Mouse (Mus musculus) midbrain, embryonic 14.5 days (tissue): ENCODE measurements around the gene Tprg. TPM values are rescaled to one million over a fixed set of nuclear protein-coding genes. Genes with fewer than 3 reads are reported as not detected.

Source experiments
- ATAC-seq: fragments of 200-750 bp; cut with Nextera tagmentation; 2 replicates; pipeline ENCODE4 v1.8.0; 2017; ENCODE audit warnings: moderate number of reproducible peaks, moderate library complexity; ENCODE audit not compliant: low FRiP score, low TSS enrichment
- DNase-seq: peaks from one replicate; pipeline ENCODE4 v3.0.0-alpha.2; 2015
- H3K27ac ChIP-seq: fragments of 300-500 bp; sonication (generic); replicated peaks from 2 replicates; pipeline ENCODE4 v1.5.1; 2014; ENCODE audit warnings: mild to moderate bottlenecking, low read depth, low read length, moderate library complexity
- H3K27me3 ChIP-seq: fragments of 300-500 bp; sonication (generic); 2 replicates; pipeline ENCODE4 v1.6.1; 2014; ENCODE audit warnings: low read length, control low read depth, mixed read lengths; ENCODE audit not compliant: control insufficient read depth, insufficient read depth
- H3K36me3 ChIP-seq: fragments of 300-500 bp; sonication (generic); 2 replicates; pipeline ENCODE4 v1.6.1; 2014; ENCODE audit warnings: low read length, control low read depth; ENCODE audit not compliant: control insufficient read depth, insufficient read depth
- H3K4me1 ChIP-seq: fragments of 300-500 bp; sonication (generic); 2 replicates; pipeline ENCODE4 v1.6.1; 2014; ENCODE audit warnings: mild to moderate bottlenecking, antibody characterized with exemption, low read length, control low read depth; ENCODE audit not compliant: control insufficient read depth, insufficient read depth
- H3K4me2 ChIP-seq: fragments of 300-500 bp; sonication (generic); 2 replicates; pipeline ENCODE4 v1.6.1; 2014; ENCODE audit warnings: mild to moderate bottlenecking, low read length, moderate library complexity
- H3K4me3 ChIP-seq: fragments of 300-500 bp; sonication (generic); replicated peaks from 2 replicates; pipeline ENCODE4 v1.5.1; 2014; ENCODE audit warnings: low read depth, low read length
- H3K9ac ChIP-seq: fragments of 300-500 bp; sonication (generic); replicated peaks from 2 replicates; pipeline ENCODE4 v1.6.1; 2014; ENCODE audit warnings: mild to moderate bottlenecking, low read length, moderate library complexity
- H3K9me3 ChIP-seq: fragments of 300-500 bp; sonication (generic); 2 replicates; pipeline ENCODE4 v1.6.1; 2016; ENCODE audit warnings: low read length, control low read depth, mixed read lengths; ENCODE audit not compliant: control insufficient read depth
- WGBS: fragments of 180-500 bp; shearing (Covaris S2); extraction: QIAGEN DNeasy Blood & Tissue Kit; methylation state at CpG from one replicate; pipeline ENCODE4 v1.1.7; 2014; 5-methylcytosine and 5-hydroxymethylcytosine counted together
- polyA plus RNA-seq: library from polyadenylated mRNA; unstranded; fragments of >200 nt; fragmentation: Nextera tagmentation; extraction: Ambion mirVana; gene quantifications from 2 replicates; pipeline ENCODE4 v1.2.1, GENCODE M21; 2014

Tprg gene
- polyA plus RNA-seq, 1 experiment from 2014 or later: not detected

DNA sequence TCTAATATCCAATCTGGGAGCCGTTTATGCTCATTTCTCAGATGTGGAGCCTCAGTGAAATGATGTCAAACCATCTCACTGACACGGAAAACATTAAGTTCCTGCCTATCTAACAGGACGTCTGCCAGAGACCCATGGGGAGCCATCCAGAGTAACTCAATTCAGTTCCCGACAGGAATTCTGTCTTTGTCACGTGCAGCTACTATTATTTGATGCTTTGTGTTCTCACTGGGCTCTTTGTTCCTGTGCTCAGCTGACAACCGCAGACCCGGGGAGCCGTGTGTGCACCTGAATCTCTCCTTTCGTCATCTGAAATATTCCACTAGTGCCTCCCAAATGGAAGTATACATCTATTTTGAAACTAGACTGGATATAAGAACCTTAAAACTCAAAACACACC lies 138.3 kb downstream of the Tprg start:
- H3K27ac ChIP-seq: no peak overlapping the region
- no peak overlapping the region for H3K4me2 ChIP-seq
- 0 out of 2 replicates have a peak, but pooled peaks cover 3% of the 10 kb centered on the region for H3K4me1 ChIP-seq
- DNase-seq: peak; percentile 27
- H3K36me3 ChIP-seq: no peaks in the 10 kb centered on the region
- no peaks in the 10 kb centered on the region for H3K9me3 ChIP-seq
- no peak for ATAC-seq
- WGBS: 30% methylated on average over 9 of the region's 9 CpGs
- H3K4me3 ChIP-seq: no peak overlapping the region
- H3K9ac ChIP-seq: no peak overlapping the region
- H3K27me3 ChIP-seq: no peaks in the 10 kb centered on the region

DNA sequence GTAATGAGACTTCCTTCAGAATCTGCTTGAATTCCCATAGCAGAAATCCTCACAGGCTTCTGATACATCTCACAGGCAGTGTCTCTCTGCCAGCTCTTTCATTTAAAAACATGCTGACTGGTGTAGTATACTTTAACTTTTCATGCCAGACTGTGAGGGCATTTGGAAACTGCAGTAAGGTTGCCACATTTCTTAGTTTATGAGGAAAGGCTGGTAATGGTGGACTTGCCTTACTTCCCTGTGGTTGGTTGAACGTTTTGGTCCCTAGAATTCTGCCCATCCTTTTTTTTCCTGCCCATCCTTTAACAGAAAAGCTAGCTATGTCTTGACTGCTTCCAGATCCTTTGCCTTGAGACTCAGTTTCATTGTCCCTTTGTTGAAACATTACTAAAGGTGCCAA lies 138.8 kb downstream of the Tprg start:
- Histone ChIP-seq H3K9me3 (no peaks in the 10 kb centered on the region), H3K27me3 (no peaks in the 10 kb centered on the region), H3K9ac (no peak overlapping the region), H3K4me3 (no peak overlapping the region), H3K4me1 (0 out of 2 replicates have a peak, but pooled peaks cover 3% of the 10 kb centered on the region), H3K36me3 (no peaks in the 10 kb centered on the region), H3K27ac (no peak overlapping the region), H3K4me2 (no peak overlapping the region)
- ATAC-seq: no peak
- DNase-seq: peak; percentile 7
- 53% methylated on average over 1 of the region's 1 CpGs for WGBS

DNA sequence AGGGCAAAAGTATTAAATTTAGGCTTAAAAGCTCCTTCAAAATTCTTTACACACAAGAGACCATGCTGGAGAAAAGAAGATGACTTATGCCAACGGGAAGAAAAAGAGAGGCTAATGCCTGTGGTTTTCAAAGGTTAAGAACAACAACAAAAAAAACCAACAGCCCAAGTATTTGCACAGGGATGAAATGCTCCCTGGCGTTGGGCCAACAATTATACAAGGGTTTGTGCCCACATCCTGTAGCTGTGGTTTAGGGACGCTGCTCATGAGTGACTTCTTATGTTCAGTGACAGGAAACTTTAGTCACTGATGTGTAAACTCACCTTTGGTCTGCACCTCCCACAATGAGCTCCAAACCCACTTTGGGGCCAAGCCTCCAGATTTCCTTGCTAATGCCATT lies 139.6 kb downstream of the Tprg start:
- Histone ChIP-seq H3K9me3 (no peaks in the 10 kb centered on the region), H3K27ac (no peak overlapping the region), H3K27me3 (no peaks in the 10 kb centered on the region), H3K4me3 (no peak overlapping the region), H3K4me1 (0 out of 2 replicates have a peak, but pooled peaks cover 3% of the 10 kb centered on the region), H3K9ac (no peak overlapping the region), H3K4me2 (no peak overlapping the region), H3K36me3 (no peaks in the 10 kb centered on the region)
- DNase-seq: peak; percentile 32
- ATAC-seq: no peak
- 54% methylated on average over 3 of the region's 3 CpGs for WGBS

- 80% methylated on average over 2 of the region's 2 CpGs for WGBS
- DNase-seq (no peak), ATAC-seq (no peak)
- H3K27ac ChIP-seq: no peak overlapping the region
- no peaks in the 10 kb centered on the region for H3K9me3 ChIP-seq
- H3K4me1 ChIP-seq: no peaks in the 10 kb centered on the region
- H3K4me2 ChIP-seq: no peak overlapping the region
- H3K27me3 ChIP-seq: no peaks in the 10 kb centered on the region
- no peak overlapping the region for H3K9ac ChIP-seq
- H3K4me3 ChIP-seq: no peak overlapping the region
- no peaks in the 10 kb centered on the region for H3K36me3 ChIP-seq
These were observed 153.4 kb downstream of the Tprg start for GRCm38 (mm10) chr16:25440039-25440438.

GRCm38 (mm10) chr16:25445580-25445979 lies 159.0 kb downstream of the Tprg start:
- Histone ChIP-seq H3K27me3 (no peaks in the 10 kb centered on the region), H3K9me3 (no peaks in the 10 kb centered on the region), H3K36me3 (no peaks in the 10 kb centered on the region), H3K27ac (no peak overlapping the region), H3K4me1 (no peaks in the 10 kb centered on the region), H3K9ac (no peak overlapping the region), H3K4me3 (no peak overlapping the region), H3K4me2 (no peak overlapping the region)
- DNase-seq (no peak), ATAC-seq (no peak)
- WGBS: 48% methylated on average over 7 of the region's 7 CpGs

DNA sequence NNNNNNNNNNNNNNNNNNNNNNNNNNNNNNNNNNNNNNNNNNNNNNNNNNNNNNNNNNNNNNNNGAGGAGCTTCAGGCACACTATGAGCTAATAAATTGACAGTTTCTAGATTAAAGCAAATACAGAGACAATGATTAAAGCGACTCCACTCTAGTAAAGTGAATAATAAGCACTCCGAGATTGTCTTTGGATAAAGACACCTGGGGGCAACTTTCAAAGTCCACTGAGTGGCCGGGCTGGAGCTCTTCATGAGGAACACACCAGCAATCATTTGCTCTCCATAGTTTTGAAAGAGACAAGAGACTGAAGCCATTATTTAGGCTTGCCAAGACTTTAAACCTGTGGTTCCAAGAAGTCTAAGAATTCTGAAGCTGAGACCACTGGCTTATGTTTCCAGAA lies 164.9 kb downstream of the Tprg start:
- no peaks in the 10 kb centered on the region for H3K36me3 ChIP-seq
- no peaks in the 10 kb centered on the region for H3K4me1 ChIP-seq
- no peak overlapping the region for H3K4me3 ChIP-seq
- H3K27me3 ChIP-seq: no peaks in the 10 kb centered on the region
- no peak overlapping the region for H3K4me2 ChIP-seq
- no peak for DNase-seq
- H3K27ac ChIP-seq: no peak overlapping the region
- no peak for ATAC-seq
- H3K9me3 ChIP-seq: no peaks in the 10 kb centered on the region
- WGBS: 80% methylated on average over 3 of the region's 3 CpGs
- no peak overlapping the region for H3K9ac ChIP-seq

GRCm38 (mm10) chr16:25464732-25465131 lies 178.1 kb downstream of the Tprg start:
- Histone ChIP-seq H3K36me3 (no peaks in the 10 kb centered on the region), H3K9ac (no peak overlapping the region), H3K4me1 (no peaks in the 10 kb centered on the region), H3K27ac (no peak overlapping the region), H3K9me3 (no peaks in the 10 kb centered on the region), H3K4me2 (no peak overlapping the region), H3K4me3 (no peak overlapping the region), H3K27me3 (no peaks in the 10 kb centered on the region)
- WGBS: 86% methylated on average over 4 of the region's 4 CpGs
- DNase-seq (no peak), ATAC-seq (no peak)

- no peak overlapping the region for H3K9ac ChIP-seq
- no peak; the same call in 1 of the 2 replicates for ATAC-seq
- WGBS: 56% methylated on average over 13 of the region's 13 CpGs
- no peaks in the 10 kb centered on the region for H3K36me3 ChIP-seq
- no peak overlapping the region for H3K4me3 ChIP-seq
- no peak overlapping the region for H3K4me2 ChIP-seq
- no peak overlapping the region for H3K27ac ChIP-seq
- H3K27me3 ChIP-seq: no peaks in the 10 kb centered on the region
- H3K4me1 ChIP-seq: no peaks in the 10 kb centered on the region
- H3K9me3 ChIP-seq: no peaks in the 10 kb centered on the region
- no peak for DNase-seq
These were observed 179.0 kb downstream of the Tprg start for GRCm38 (mm10) chr16:25465435-25466139.

DNA sequence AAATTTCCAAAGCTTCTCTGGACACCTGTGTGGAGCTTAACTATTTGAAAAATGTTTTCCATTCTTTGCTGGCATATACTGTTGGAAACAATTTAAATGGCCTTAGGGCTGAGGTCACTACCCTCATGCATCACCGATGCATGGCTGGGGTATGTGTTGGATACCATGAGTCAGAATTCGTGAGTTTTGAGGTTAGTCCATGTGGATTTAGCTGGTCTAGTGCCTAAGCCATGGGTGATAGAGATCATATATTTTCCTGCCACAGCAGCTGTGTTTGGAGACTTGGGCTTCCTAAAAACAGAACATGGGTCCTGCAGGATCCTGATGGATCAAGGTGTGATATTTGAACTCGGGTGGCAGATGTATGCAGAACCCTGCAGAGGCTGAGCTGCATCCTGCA lies 181.4 kb downstream of the Tprg start:
- H3K36me3 ChIP-seq: no peaks in the 10 kb centered on the region

More for the DNA sequence above, 181.4 kb downstream of the Tprg start:
- Histone ChIP-seq H3K27ac (no peak overlapping the region), H3K9me3 (no peaks in the 10 kb centered on the region), H3K4me1 (no peaks in the 10 kb centered on the region), H3K27me3 (no peaks in the 10 kb centered on the region), H3K9ac (no peak overlapping the region), H3K4me3 (no peak overlapping the region), H3K4me2 (no peak overlapping the region)
- no peak for ATAC-seq
- DNase-seq: no peak
- 83% methylated on average over 3 of the region's 3 CpGs for WGBS
